Mouse (Mus musculus) limb, embryonic 11.5 days (tissue): ENCODE results near the gene Tpsb2. TPM values are rescaled to one million over a fixed set of nuclear protein-coding genes. Genes with fewer than 3 reads are reported as not detected.
A peak's percentile ranks its signal among the peaks of the same experiment; 100 is the strongest.

ENCODE experiments used
- ATAC-seq: fragments of 200-750 bp; cut with Nextera tagmentation; 2 replicates; pipeline ENCODE4 v1.8.0; 2017; ENCODE audit warnings: low read depth; ENCODE audit not compliant: insufficient number of reproducible peaks, low FRiP score, low TSS enrichment
- DNase-seq: peaks from one replicate; pipeline ENCODE4 v3.0.0-alpha.2; 2015; ENCODE audit warnings: low spot score
- H3K27ac ChIP-seq: fragments of 300-500 bp; sonication (generic); replicated peaks from 2 replicates; pipeline ENCODE4 v1.5.1; 2014; ENCODE audit warnings: low read depth, mild to moderate bottlenecking, low read length
- H3K27me3 ChIP-seq: fragments of 300-500 bp; sonication (generic); 2 replicates; pipeline ENCODE4 v1.6.1; 2014; ENCODE audit warnings: mild to moderate bottlenecking, low read length, mixed read lengths; ENCODE audit not compliant: control insufficient read depth, insufficient read depth
- H3K36me3 ChIP-seq: fragments of 300-500 bp; sonication (generic); 2 replicates; pipeline ENCODE4 v1.6.1; 2014; ENCODE audit warnings: mild to moderate bottlenecking, low read length, moderate library complexity, mixed read lengths; ENCODE audit not compliant: control insufficient read depth, insufficient read depth
- H3K4me1 ChIP-seq: fragments of 300-500 bp; sonication (generic); 2 replicates; pipeline ENCODE4 v1.6.1; 2014; ENCODE audit warnings: low read length, mixed read lengths; ENCODE audit not compliant: control insufficient read depth, insufficient read depth
- H3K4me2 ChIP-seq: fragments of 300-500 bp; sonication (generic); 2 replicates; pipeline ENCODE4 v1.6.1; 2014; ENCODE audit warnings: low read depth, mild to moderate bottlenecking, moderate library complexity; ENCODE audit not compliant: severe bottlenecking
- H3K4me3 ChIP-seq: fragments of 300-500 bp; sonication (generic); 2 replicates; pipeline ENCODE4 v1.5.1; 2014; ENCODE audit warnings: low read depth, low read length
- H3K9ac ChIP-seq: fragments of 300-500 bp; sonication (generic); 2 replicates; pipeline ENCODE4 v1.6.1; 2014; ENCODE audit warnings: mild to moderate bottlenecking, low read length
- H3K9me3 ChIP-seq: fragments of 300-500 bp; sonication (generic); 2 replicates; pipeline ENCODE4 v1.6.1; 2016; ENCODE audit warnings: low read length; ENCODE audit not compliant: control insufficient read depth
- WGBS: fragments of 180-500 bp; shearing (Covaris S2); extraction: QIAGEN DNeasy Blood & Tissue Kit; methylation state at CpG from one replicate; pipeline ENCODE4 v1.1.7; 2014; 5-methylcytosine and 5-hydroxymethylcytosine counted together
- polyA plus RNA-seq: library from polyadenylated mRNA; unstranded; fragments of >200 nt; fragmentation: Nextera tagmentation; extraction: Ambion mirVana; gene quantifications from 2 replicates; pipeline ENCODE4 v1.2.1, GENCODE M21; 2014

Gene Tpsb2
- not detected in 2 replicates for polyA plus RNA-seq

DNA sequence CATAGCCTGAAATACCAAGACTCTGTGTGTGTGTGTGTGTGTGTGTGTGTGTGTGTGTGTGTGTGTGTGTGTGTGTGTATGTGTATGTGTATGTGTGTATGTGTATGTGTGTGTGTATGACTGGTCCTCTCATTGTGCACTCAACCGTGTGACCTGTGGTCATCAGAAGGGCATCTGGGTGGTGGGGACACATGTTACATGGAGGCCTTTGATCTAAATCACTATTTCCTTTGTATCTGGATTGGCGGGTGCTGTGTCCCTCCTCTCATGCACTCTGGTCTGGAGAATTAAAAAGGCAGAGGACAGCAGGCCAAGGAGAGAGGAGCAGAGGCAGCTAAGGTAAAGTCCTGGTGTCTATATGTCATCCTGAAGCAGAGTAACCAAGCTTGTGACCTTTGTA is at the start of gene Tpsb2:
Gene Tpsb2 (plus strand): TSS at position 301 of the 400 bp plus-strand sequence.
- no peak for DNase-seq

DNA sequence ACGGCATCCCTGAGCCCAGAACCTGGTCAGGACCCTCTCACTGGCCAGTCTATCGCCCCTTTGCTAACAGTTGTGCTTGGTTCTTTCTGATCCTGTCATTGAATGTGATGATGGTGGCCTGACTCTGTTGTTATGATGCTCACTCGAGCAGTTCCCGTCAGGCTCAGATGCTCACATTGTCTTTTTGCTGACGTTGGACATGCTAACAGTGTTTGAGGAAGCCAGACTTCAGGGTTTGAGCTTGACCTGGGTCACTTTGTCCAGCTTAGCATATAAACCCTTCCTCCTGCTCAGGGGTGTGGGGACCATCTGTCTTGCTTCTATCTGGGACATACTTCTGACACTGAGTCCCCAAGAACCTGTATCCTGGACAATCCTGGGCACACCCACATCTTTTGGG is 47.8 kb upstream of the Tpsb2 start, which contains the start of gene Prss29:
Gene Prss29 (plus strand): TSS at position 301 of the 400 bp plus-strand sequence.
- Histone ChIP-seq H3K36me3 (no peaks in the 10 kb centered on the region), H3K9me3 (no peaks in the 10 kb centered on the region), H3K27me3 (no peaks in the 10 kb centered on the region), H3K4me2 (no peak within 1 kb of the TSS), H3K27ac (no peak within 1 kb of the TSS), H3K4me3 (no peak within 1 kb of the TSS), H3K9ac (no peak within 1 kb of the TSS), H3K4me1 (no peaks in the 10 kb centered on the region)
- DNase-seq (no peak), ATAC-seq (no peak)
- 77% methylated on average over 5 of the region's 5 CpGs for WGBS

More for the DNA sequence above, at the start of gene Tpsb2:
- no peak for ATAC-seq
- Histone ChIP-seq H3K4me2 (no peak within 1 kb of the TSS), H3K9me3 (no peaks in the 10 kb centered on the region), H3K9ac (no peak within 1 kb of the TSS), H3K4me1 (no peaks in the 10 kb centered on the region), H3K27ac (no peak within 1 kb of the TSS), H3K36me3 (no peaks in the 10 kb centered on the region), H3K27me3 (no peaks in the 10 kb centered on the region), H3K4me3 (no peak within 1 kb of the TSS)
- 62% methylated on average over 2 of the region's 2 CpGs for WGBS

DNA sequence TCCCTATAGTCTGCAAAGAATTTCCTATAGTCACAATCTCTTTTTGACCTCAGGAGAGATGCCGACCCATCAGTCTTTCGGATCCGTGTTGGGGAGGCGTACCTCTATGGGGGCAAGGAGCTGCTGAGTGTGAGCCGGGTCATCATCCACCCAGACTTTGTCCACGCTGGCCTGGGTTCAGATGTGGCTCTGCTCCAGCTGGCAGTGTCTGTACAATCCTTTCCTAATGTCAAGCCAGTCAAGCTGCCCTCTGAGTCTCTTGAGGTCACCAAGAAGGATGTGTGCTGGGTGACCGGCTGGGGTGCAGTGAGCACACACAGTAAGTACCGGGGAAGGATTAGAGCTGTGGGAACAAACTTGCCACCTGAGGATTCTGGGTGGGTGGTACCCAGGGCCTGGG is 45.3 kb upstream of the Tpsb2 start:
- no peaks in the 10 kb centered on the region for H3K27me3 ChIP-seq
- H3K4me2 ChIP-seq = no peak overlapping the region
- H3K36me3 ChIP-seq = no peaks in the 10 kb centered on the region
- no peaks in the 10 kb centered on the region for H3K4me1 ChIP-seq
- no peak overlapping the region for H3K9ac ChIP-seq
- 91% methylated on average over 8 of the region's 8 CpGs for WGBS
- DNase-seq = no peak
- H3K9me3 ChIP-seq = no peaks in the 10 kb centered on the region
- H3K4me3 ChIP-seq = no peak overlapping the region
- no peak for ATAC-seq
- H3K27ac ChIP-seq = no peak overlapping the region

DNA sequence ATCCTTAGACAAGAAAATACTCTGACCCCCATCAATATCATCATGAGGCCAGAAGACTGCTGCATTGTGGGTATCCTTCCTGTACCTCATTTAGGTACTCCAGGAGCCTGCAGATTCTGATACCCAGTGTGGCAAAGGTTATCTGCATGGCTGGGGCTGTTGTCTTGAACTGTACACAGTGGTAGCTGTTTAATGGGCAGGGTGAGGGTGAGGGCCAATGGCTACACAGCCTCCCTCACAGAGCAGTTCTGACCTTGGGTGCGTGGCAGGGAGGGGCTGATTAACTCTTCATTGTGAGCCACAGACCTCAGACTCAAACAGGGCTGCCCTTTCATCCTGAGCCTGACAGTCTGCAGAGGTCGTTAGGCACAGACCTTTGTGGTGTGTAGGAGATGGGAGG is 43.2 kb upstream of the Tpsb2 start:
- H3K4me1 ChIP-seq = no peaks in the 10 kb centered on the region
- H3K9me3 ChIP-seq = no peaks in the 10 kb centered on the region
- DNase-seq (no peak), ATAC-seq (no peak)
- H3K9ac ChIP-seq = no peak overlapping the region
- WGBS = 16% methylated on average over 2 of the region's 2 CpGs
- no peak overlapping the region for H3K4me2 ChIP-seq
- no peak overlapping the region for H3K4me3 ChIP-seq
- no peak overlapping the region for H3K27ac ChIP-seq
- H3K27me3 ChIP-seq = no peaks in the 10 kb centered on the region
- H3K36me3 ChIP-seq = no peaks in the 10 kb centered on the region

DNA sequence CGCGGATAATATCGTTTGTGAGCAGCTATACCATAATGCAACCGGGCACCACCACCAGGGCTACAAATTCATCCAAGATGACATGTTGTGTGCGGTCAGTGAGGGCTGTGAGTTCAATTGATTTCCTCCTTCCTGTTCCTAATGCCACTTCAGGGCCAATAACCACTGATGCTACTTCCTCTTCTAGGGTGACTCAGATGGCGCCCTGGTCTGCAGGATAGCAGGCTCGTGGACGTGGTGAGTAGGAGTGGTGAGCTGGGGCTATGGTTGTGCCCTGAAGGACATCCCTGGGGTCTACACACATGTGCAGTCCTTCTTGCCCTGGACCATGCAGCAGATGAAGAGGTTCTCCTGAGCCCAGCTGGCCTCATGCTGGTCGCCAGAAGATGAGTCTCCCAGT is 33.8 kb upstream of the Tpsb2 start:
- Histone ChIP-seq H3K27me3 (no peaks in the 10 kb centered on the region), H3K9ac (no peak overlapping the region), H3K4me2 (no peak overlapping the region), H3K4me3 (no peak overlapping the region), H3K9me3 (no peaks in the 10 kb centered on the region), H3K4me1 (no peaks in the 10 kb centered on the region), H3K27ac (no peak overlapping the region), H3K36me3 (no peaks in the 10 kb centered on the region)
- no peak for DNase-seq
- 71% methylated on average over 9 of the region's 9 CpGs for WGBS
- ATAC-seq = no peak

DNA sequence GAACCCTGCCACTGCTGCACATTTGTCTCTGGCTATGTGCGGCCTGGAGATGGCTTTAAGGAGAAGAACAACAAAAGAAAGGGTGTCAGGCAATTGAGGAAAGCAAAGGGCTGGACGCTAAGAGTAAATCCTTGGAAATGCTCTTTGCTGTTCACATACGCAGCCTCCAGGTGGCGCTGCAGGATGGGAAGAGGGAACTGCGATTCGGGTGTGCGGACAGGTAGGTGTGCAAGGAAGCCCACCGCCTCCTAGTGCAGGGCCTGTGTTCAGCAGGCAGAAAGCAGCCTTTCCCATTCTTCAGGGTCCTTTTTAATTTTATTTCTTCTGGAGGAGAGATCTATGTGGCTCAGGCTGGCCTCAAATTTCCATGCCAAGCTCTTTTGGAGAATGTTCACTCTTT is 32.2 kb upstream of the Tpsb2 start:
- peak; percentile 91 for DNase-seq
- WGBS = 3% methylated on average over 8 of the region's 8 CpGs

DNA sequence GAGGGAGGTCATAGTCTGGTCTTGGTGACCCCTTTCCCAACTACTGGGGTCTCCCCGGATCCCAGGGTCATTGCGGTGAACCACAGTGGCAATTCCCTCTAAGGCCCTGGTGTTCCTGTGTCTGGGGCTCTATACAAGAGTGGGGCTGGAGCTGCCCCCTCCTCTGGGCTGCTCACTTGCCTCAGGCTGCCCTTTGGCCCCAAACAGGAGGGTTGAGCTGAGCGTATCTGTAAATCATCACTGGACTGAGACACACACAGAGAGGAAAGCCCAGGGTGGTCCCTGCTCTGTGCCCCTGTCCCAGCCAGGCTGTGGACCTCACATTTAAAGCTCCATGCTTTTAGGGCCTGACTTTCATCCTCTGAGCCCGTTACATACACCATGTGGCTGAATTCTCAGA is 27.9 kb upstream of the Tpsb2 start:
- WGBS = 70% methylated on average over 4 of the region's 4 CpGs
- DNase-seq (no peak), ATAC-seq (no peak)
- Histone ChIP-seq H3K27ac (no peak overlapping the region), H3K9ac (no peak overlapping the region), H3K4me3 (no peak overlapping the region), H3K9me3 (no peaks in the 10 kb centered on the region), H3K36me3 (no peaks in the 10 kb centered on the region), H3K4me1 (no peaks in the 10 kb centered on the region), H3K27me3 (no peaks in the 10 kb centered on the region), H3K4me2 (no peak overlapping the region)

More for the DNA sequence above, 32.2 kb upstream of the Tpsb2 start:
- Histone ChIP-seq H3K9me3 (no peaks in the 10 kb centered on the region), H3K27me3 (no peaks in the 10 kb centered on the region), H3K36me3 (no peaks in the 10 kb centered on the region), H3K4me3 (no peak overlapping the region), H3K27ac (no peak overlapping the region), H3K4me1 (no peaks in the 10 kb centered on the region), H3K9ac (no peak overlapping the region), H3K4me2 (no peak overlapping the region)
- ATAC-seq = no peak

DNA sequence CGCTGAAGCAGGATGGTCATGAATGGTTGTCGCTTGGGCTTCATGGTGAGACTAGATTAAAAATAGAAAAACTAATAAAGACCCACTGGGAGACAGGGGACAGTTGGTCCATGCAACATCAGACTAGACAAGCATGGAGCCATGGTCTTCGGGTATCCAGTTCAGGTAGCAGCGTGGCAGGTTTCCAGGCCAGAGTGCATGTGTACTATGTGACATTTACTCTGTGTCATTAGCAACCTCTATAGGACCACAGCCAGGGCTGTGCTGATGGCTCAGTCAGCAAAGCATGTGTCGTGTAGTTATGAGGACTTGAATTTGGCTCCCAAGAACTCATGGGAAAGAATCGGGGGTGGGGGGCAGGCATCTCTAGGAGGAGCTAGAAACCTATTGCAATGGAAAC is 26.1 kb upstream of the Tpsb2 start:
- H3K4me3 ChIP-seq = no peak overlapping the region
- no peak for ATAC-seq
- no peaks in the 10 kb centered on the region for H3K36me3 ChIP-seq
- no peaks in the 10 kb centered on the region for H3K9me3 ChIP-seq
- 87% methylated on average over 6 of the region's 6 CpGs for WGBS
- H3K27ac ChIP-seq = no peak overlapping the region
- H3K27me3 ChIP-seq = no peaks in the 10 kb centered on the region
- no peaks in the 10 kb centered on the region for H3K4me1 ChIP-seq
- no peak overlapping the region for H3K4me2 ChIP-seq
- no peak for DNase-seq
- H3K9ac ChIP-seq = no peak overlapping the region

DNA sequence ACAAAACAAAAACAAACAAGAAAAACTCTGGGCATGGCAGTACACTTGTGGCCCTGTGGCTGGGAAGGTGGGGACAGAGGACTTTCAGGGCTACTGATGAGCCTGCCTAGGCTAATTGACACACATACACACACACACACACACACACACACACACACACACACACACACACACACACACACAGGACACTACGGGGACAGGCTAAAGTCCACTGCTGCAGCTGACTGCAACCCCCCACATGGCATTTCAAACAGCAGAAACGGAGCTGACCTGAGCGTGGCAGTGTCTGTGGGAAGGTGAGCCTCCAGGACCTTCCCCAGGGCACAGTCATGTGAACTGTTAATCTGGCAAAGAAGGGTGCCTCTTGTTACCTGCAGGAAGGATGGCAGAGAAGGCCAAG is 24.6 kb upstream of the Tpsb2 start:
- Histone ChIP-seq H3K27me3 (no peaks in the 10 kb centered on the region), H3K4me2 (no peak overlapping the region), H3K9ac (no peak overlapping the region), H3K9me3 (no peaks in the 10 kb centered on the region), H3K27ac (no peak overlapping the region), H3K4me1 (no peaks in the 10 kb centered on the region), H3K4me3 (no peak overlapping the region), H3K36me3 (no peaks in the 10 kb centered on the region)
- ATAC-seq (no peak), DNase-seq (no peak)
- WGBS = 47% methylated on average over 3 of the region's 3 CpGs
